Mouse (Mus musculus) embryonic fibroblast, embryonic 13.5 days (primary cell): ENCODE measurements around the gene Hcn1.

ENCODE experiments used
- CTCF ChIP-seq: IDR thresholded peaks from 2 replicates; pipeline ENCODE4 v1.5.1; 2011; ENCODE audit warnings: mild to moderate bottlenecking, control low read depth, low read length, moderate library complexity, borderline replicate concordance; ENCODE audit not compliant: insufficient read depth
- POLR2A ChIP-seq: IDR thresholded peaks from 2 replicates; pipeline ENCODE4 v1.6.1; 2011; ENCODE audit warnings: low read depth, mild to moderate bottlenecking, control low read depth, low read length, moderate library complexity

DNA sequence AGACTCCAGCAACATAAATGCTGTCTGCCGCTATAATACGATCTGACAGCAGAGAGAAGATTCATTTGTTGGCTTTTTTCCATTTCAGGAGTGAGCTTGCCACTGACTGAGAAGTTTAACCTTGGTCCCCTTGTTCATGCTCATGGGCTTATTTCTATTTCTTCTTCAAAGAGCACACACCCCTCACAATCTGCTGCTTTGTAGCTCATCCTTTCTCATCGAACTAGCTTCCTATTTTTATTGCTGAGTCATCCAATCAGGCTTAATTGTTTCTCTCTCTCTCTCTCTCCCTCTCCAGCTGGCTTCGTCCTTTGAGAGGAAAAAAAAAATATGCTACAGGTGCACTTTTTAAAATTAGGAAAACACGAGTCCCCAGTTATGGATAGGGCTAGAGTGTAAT is 74.3 kb downstream of the Hcn1 start:
- TF ChIP-seq CTCF (no peak), POLR2A (no peak)
